Mouse (Mus musculus) CH12.LX (cell line): ENCODE data around the gene Nacc1. TPM values are rescaled to one million over a fixed set of nuclear protein-coding genes. Genes with fewer than 3 reads are reported as not detected.

Experiments used
- DNase-seq: peaks from one replicate; pipeline ENCODE4 v3.0.0-alpha.2; 2013; ENCODE audit errors: extremely low read depth
- H3K27ac ChIP-seq: 2 replicates; pipeline ENCODE4 v1.5.1; 2012; ENCODE audit warnings: low read depth, mild to moderate bottlenecking, control low read depth, moderate library complexity; ENCODE audit not compliant: insufficient read depth
- H3K27me3 ChIP-seq: replicated peaks from 2 replicates; pipeline ENCODE3; 2012; ENCODE audit warnings: inconsistent platforms
- H3K36me3 ChIP-seq, 2 experiments: replicated peaks in 1 of 2; 2 replicates each; pipeline versions ENCODE3 to v1.6.1; 2012; ENCODE audit warnings: inconsistent platforms in 1 of 2, low read length in 1 of 2, mild to moderate bottlenecking in 1 of 2, mixed read lengths in 1 of 2, moderate library complexity in 1 of 2; ENCODE audit not compliant: control insufficient read depth in 1 of 2, insufficient read depth in 1 of 2
- H3K4me1 ChIP-seq, 2 experiments: 2 replicates each; pipeline ENCODE4 v1.6.1; 2012; ENCODE audit warnings: inconsistent platforms in 1 of 2, moderate library complexity in 1 of 2; ENCODE audit not compliant: insufficient read depth in 2 of 2, control insufficient read depth in 1 of 2
- H3K4me2 ChIP-seq: 2 replicates; pipeline ENCODE4 v1.6.1; 2012; ENCODE audit warnings: low read depth, mild to moderate bottlenecking, control low read depth; ENCODE audit not compliant: poor library complexity, insufficient read depth, severe bottlenecking
- H3K4me3 ChIP-seq, 3 experiments: fragments of 150-350 bp in 1 of 3; sonication (generic) in 1 of 3; replicated peaks in 1 of 3; 2 replicates each; pipeline versions ENCODE3 to v1.5.1; 2011 to 2012; ENCODE audit warnings: low read depth in 2 of 3, low read length in 2 of 3, mild to moderate bottlenecking in 2 of 3, moderate library complexity in 2 of 3, control low read depth in 1 of 3, improper control_type of control experiment in 1 of 3, inconsistent platforms in 1 of 3, mixed read lengths in 1 of 3; ENCODE audit not compliant: poor library complexity in 1 of 3
- H3K79me2 ChIP-seq: replicated peaks from 2 replicates; pipeline ENCODE4 v1.6.1; 2012; ENCODE audit warnings: mild to moderate bottlenecking, moderate library complexity; ENCODE audit not compliant: control insufficient read depth, poor library complexity, insufficient read depth, severe bottlenecking; ENCODE audit errors: extremely low read depth
- H3K9ac ChIP-seq: 2 replicates; pipeline ENCODE4 v1.6.1; 2012; ENCODE audit warnings: low read depth, mild to moderate bottlenecking, control low read depth, moderate library complexity; ENCODE audit not compliant: insufficient read depth
- H3K9me3 ChIP-seq: replicated peaks from 2 replicates; pipeline ENCODE3; 2012; ENCODE audit warnings: low read length, inconsistent platforms, mixed read lengths
- BHLHE40 ChIP-seq: IDR thresholded peaks from 2 replicates; pipeline ENCODE4 v1.6.1; 2011; ENCODE audit warnings: mild to moderate bottlenecking, low read depth, low read length, improper control_type of control experiment
- CTCF ChIP-seq, 2 experiments: IDR thresholded peaks in 1 of 2; conservative IDR thresholded peaks in 1 of 2; 2 replicates each; pipeline ENCODE4 v1.5.1; 2011 to 2012; ENCODE audit warnings: low read depth in 2 of 2, low read length in 2 of 2, improper control_type of control experiment in 1 of 2, inconsistent platforms in 1 of 2, mild to moderate bottlenecking in 1 of 2, moderate library complexity in 1 of 2
- ELF1 ChIP-seq: IDR thresholded peaks from 2 replicates; pipeline ENCODE4 v1.6.1; 2014; ENCODE audit warnings: low read depth, mild to moderate bottlenecking, inconsistent platforms, low read length, improper control_type of control experiment
- EP300 ChIP-seq: IDR thresholded peaks from 2 replicates; pipeline ENCODE4 v1.6.1; 2011; ENCODE audit warnings: low read length, improper control_type of control experiment
- JUND ChIP-seq: conservative IDR thresholded peaks from 2 replicates; pipeline ENCODE4 v1.6.1; 2011; ENCODE audit warnings: low read depth, low read length, improper control_type of control experiment
- KAT2A ChIP-seq: IDR thresholded peaks from 2 replicates; pipeline ENCODE4 v1.6.1; 2012; ENCODE audit warnings: low read length, improper control_type of control experiment, inconsistent platforms; ENCODE audit not compliant: insufficient replicate concordance
- MAFK ChIP-seq: IDR thresholded peaks from 2 replicates; pipeline ENCODE4 v1.6.1; 2011; ENCODE audit warnings: low read length, improper control_type of control experiment; ENCODE audit not compliant: insufficient replicate concordance
- MAX ChIP-seq: IDR thresholded peaks from 2 replicates; pipeline ENCODE4 v1.6.1; 2011; ENCODE audit warnings: low read length, improper control_type of control experiment
- MXI1 ChIP-seq: IDR thresholded peaks from 2 replicates; pipeline ENCODE4 v1.6.1; 2011; ENCODE audit warnings: mild to moderate bottlenecking, low read depth, low read length, improper control_type of control experiment
- PAX5 ChIP-seq: IDR thresholded peaks from 2 replicates; pipeline ENCODE4 v1.6.1; 2012; ENCODE audit warnings: low read length, inconsistent platforms, mixed read lengths
- RCOR1 ChIP-seq: conservative IDR thresholded peaks from 2 replicates; pipeline ENCODE4 v1.6.1; 2012; ENCODE audit warnings: low read depth, mild to moderate bottlenecking, inconsistent platforms, low read length, improper control_type of control experiment
- TBP ChIP-seq: conservative IDR thresholded peaks from 2 replicates; pipeline ENCODE4 v1.6.1; 2011; ENCODE audit warnings: low read depth, low read length, improper control_type of control experiment
- TCF12 ChIP-seq: IDR thresholded peaks from 2 replicates; pipeline ENCODE4 v1.6.1; 2014; ENCODE audit warnings: low read depth, mild to moderate bottlenecking, inconsistent platforms, low read length, improper control_type of control experiment
- ZC3H11A ChIP-seq: IDR thresholded peaks from 2 replicates; pipeline ENCODE4 v1.6.1; 2012; ENCODE audit warnings: low read depth, mild to moderate bottlenecking, inconsistent platforms, low read length, improper control_type of control experiment
- ZKSCAN1 ChIP-seq: IDR thresholded peaks from 2 replicates; pipeline ENCODE4 v1.6.1; 2012; ENCODE audit warnings: low read depth, inconsistent platforms, low read length, improper control_type of control experiment, borderline replicate concordance
- ZNF384 ChIP-seq: IDR thresholded peaks from 2 replicates; pipeline ENCODE4 v1.6.1; 2012; ENCODE audit warnings: low read depth, low read length, improper control_type of control experiment, inconsistent platforms
- dilution Hi-C: fragments of 300-500 bp; cut with MboI; formaldehyde crosslinking; loops from 2 replicates; pipeline ENCODE4 v1.14.3; 2020; ENCODE audit warnings: low sequenced_read_pairs; ENCODE audit not compliant: extremely low pct_unique_long_range_greater_than_20kb, extremely low pct_ligation_motif_present
- in situ Hi-C: fragments of 300-500 bp; cut with MboI; formaldehyde crosslinking; loops from 3 replicates; pipeline ENCODE4 v1.14.3; 2019; ENCODE audit warnings: low sequenced_read_pairs, low pct_ligation_motif_present, low pct_unique_long_range_greater_than_20kb, mixed read lengths
- polyA plus RNA-seq: library from polyadenylated mRNA; unstranded; fragments of >175 nt; gene quantifications from 2 replicates; pipeline ENCODE4 v1.2.1, GENCODE M21; 2012; ENCODE audit warnings: low read depth; ENCODE audit not compliant: insufficient read length
- total RNA-seq, 2 experiments: library from RNA; depleted of rRNA; stranded (reverse); fragments of 300-350 nt in 1 of 2; fragments of >200 nt in 1 of 2; gene quantifications; 2 replicates each; pipeline ENCODE4 v1.2.3; 2012 to 2014

Gene Nacc1
- total and polyA plus RNA-seq, 3 experiments: 23.3 to 84.1 (median 45.1) TPM

GRCm38 (mm10) chr8:84725246-84725940 lies 37.7 kb upstream of the Nacc1 start:
- Histone ChIP-seq H3K4me2 (no peak overlapping the region), H3K9me3 (no peaks in the 10 kb centered on the region), H3K4me1 (peaks cover 12 to 27% of the 10 kb centered on the region in 2 experiments), H3K27me3 (peaks cover 32% of the 10 kb centered on the region), H3K9ac (no peak overlapping the region), H3K27ac (no peak overlapping the region), H3K79me2 (no peaks in the 10 kb centered on the region), H3K36me3 (no peaks in the 10 kb centered on the region), H3K4me3 (no peak overlapping the region)
- no peak for DNase-seq
- in situ Hi-C loops: no loop called here
- dilution Hi-C loops: no loop called here
- no peak for TF ChIP-seq JUND
- no peak for TF ChIP-seq MAFK
- TF ChIP-seq MXI1: no peak
- TF ChIP-seq PAX5: no peak
- no peak for TF ChIP-seq CTCF (conservative IDR thresholded peaks at IDR 0.05 in 1 of 2, IDR thresholded peaks at IDR 0.05 in 1 of 2; ENCODE audit: low read depth in 2 of 2, low read length in 2 of 2)
- TF ChIP-seq ELF1: no peak
- TF ChIP-seq RCOR1: no peak

GRCm38 (mm10) chr8:84724683-84725082 lies 37.0 kb upstream of the Nacc1 start:
- dilution Hi-C loops (no loop called here), in situ Hi-C loops (no loop called here)
- H3K4me3 ChIP-seq: no peak overlapping the region
- no peak overlapping the region for H3K4me2 ChIP-seq
- peaks cover 12 to 27% of the 10 kb centered on the region in 2 experiments for H3K4me1 ChIP-seq
- no peaks in the 10 kb centered on the region for H3K36me3 ChIP-seq
- no peaks in the 10 kb centered on the region for H3K79me2 ChIP-seq
- peaks cover 39% of the 10 kb centered on the region for H3K27me3 ChIP-seq
- no peak overlapping the region for H3K27ac ChIP-seq
- TF ChIP-seq MAFK (no peak), ZKSCAN1 (no peak), PAX5 (no peak), EP300 (no peak), MAX (no peak), TCF12 (no peak), KAT2A (no peak), ZC3H11A (no peak), TBP (no peak), ZNF384 (no peak), BHLHE40 (no peak), MXI1 (no peak)
- no peak overlapping the region for H3K9ac ChIP-seq
- H3K9me3 ChIP-seq: no peaks in the 10 kb centered on the region
- DNase-seq: no peak
